Mouse (Mus musculus) B cell, adult 67 days (primary cell): Measurements from ENCODE around the gene Rnf17. TPM values are rescaled to one million over a fixed set of nuclear protein-coding genes. Genes with fewer than 3 reads are reported as not detected.

Experiments
- total RNA-seq, 2 experiments: library from RNA; stranded (reverse); gene quantifications; 4 replicates each; pipeline ENCODE4 v1.2.4; 2023

The Rnf17 gene
- total RNA-seq, result under 1 TPM; 0.36 to 0.64 TPM

GRCm38 (mm10) chr14:56402311-56403071 lies at the start of gene Rnf17:
Rnf17 (plus strand) TSS chr14:56402581.

GRCm38 (mm10) chr14:56364711-56365237 lies 37.6 kb upstream of the Rnf17 start, which contains the start of gene Atp12a:
Atp12a (plus strand) TSS chr14:56365068.

Other genes with a start within 250 kb of the Rnf17 start
- gene Gzmg, start 243.0 kb upstream of the Rnf17 start, total RNA-seq, result not detected
- gene Gzmn, start 228.0 kb upstream of the Rnf17 start, total RNA-seq, result not detected
- not detected for gene Gzmf, start 191.2 kb upstream of the Rnf17 start, total RNA-seq
- gene Gzmc, start 167.9 kb upstream of the Rnf17 start, total RNA-seq, result not detected
- gene Gzmb, start 140.3 kb upstream of the Rnf17 start, total RNA-seq, result under 1 TPM in 1 of 2 experiments, not detected in 1; 0.64 TPM
- gene Atp12a, start 37.5 kb upstream of the Rnf17 start, total RNA-seq, result not detected
- gene Cenpj, start 172.8 kb downstream of the Rnf17 start, total RNA-seq, result 10 to 100 TPM; 12.0 to 14.0 TPM
- gene Parp4, start 173.0 kb downstream of the Rnf17 start, total RNA-seq, result 10 to 100 TPM; 78.1 to 80.5 TPM